Mouse (Mus musculus): ENCODE measurements around the gene Nit1. TPM values are rescaled to one million over a fixed set of nuclear protein-coding genes. Genes with fewer than 3 reads are reported as not detected.

Nit1 gene
- polyA plus RNA-seq, 1 experiment from 2014 or later = 29.1 TPM

DNA sequence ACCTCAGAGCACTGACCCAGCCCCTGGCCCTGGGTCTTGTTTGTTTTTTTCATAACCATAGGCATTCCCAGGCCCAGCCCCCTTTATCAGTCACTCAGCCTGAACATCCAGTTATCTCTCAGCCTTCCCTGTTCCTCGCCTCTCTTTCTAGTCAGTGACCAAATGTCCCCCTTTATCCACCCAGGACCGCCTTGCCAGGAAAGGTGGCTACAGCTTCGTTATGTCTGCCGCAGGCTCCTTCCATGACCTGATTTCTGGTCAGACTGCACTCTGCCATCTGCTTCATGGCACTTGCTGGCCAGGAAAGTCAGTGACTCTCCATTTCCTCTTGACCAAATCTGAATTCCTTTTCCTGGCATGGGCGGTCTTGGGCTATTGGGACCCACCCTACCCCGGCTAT is 32.9 kb upstream of the Nit1 start:
- WGBS = 71% methylated on average over 6 of the region's 6 CpGs
- DNase-seq (ENCODE audit: low spot score) (no peak), ATAC-seq (replicated peaks; ENCODE audit: low FRiP score) (no peak)
- H3K4me1 ChIP-seq (replicated peaks; ENCODE audit: control insufficient read depth, insufficient read depth, low read length) = peaks cover 20% of the 10 kb centered on the region
- H3K4me2 ChIP-seq = no peak overlapping the region
- H3K36me3 ChIP-seq (ENCODE audit: control insufficient read depth, insufficient read depth, low read length) = no peaks in the 10 kb centered on the region
- no peak overlapping the region for H3K9ac ChIP-seq (ENCODE audit: low read depth, low read length)
- H3K27me3 ChIP-seq (replicated peaks; ENCODE audit: control insufficient read depth, insufficient read depth, low read length) = peaks cover 20% of the 10 kb centered on the region
- H3K9me3 ChIP-seq (ENCODE audit: control insufficient read depth, low read length) = no peaks in the 10 kb centered on the region
- H3K27ac ChIP-seq (ENCODE audit: low read depth, low read length) = no peak overlapping the region
- no peak overlapping the region for H3K4me3 ChIP-seq (ENCODE audit: low read depth, low read length)

DNA sequence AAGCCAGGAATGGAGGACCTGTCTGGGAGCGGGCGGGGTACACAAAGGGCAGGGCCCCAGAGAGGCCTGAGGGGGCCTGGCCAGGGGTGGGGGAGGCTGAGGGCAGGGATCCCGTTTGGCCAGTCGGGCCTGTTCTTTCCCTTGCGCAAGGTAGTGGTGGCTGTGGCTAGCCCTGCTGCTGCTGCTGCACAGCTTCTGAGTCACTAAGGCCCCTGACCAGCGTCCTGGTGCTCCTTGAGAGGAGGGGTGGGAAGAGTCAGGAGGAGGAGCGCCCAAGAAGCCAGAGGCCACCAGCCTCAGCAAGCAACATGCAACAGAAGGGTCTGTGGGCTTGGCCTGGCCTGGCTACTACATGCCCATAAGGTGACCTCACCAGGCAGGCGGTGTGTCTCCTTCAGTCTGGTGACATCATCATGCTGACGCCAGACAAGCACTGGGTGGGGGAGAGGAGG is 30.2 kb upstream of the Nit1 start:
- WGBS = 41% methylated on average over 9 of the region's 9 CpGs
- Histone ChIP-seq H3K9ac (ENCODE audit: low read depth, low read length) (no peak overlapping the region), H3K27ac (ENCODE audit: low read depth, low read length) (no peak overlapping the region)

DNA sequence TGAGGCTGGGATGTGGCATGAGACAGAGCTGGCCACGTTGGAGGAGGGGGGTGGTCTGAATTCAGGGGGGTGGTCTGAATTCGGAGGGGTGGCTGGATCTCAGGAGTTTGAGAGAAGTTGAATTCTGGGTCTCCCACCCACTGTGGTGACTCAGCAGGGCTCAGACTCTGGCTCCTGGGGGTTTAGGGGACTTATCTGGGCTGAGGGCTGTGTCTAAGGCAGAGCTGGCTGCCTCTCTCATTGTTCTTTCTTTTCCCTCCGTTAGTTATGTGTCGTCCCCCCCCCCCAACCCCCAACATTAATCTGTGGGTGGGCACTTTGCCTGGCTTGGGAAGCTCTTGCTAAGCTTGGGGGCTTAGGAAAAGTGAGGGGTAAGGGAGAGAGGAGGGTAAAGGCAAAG is 28.5 kb upstream of the Nit1 start:
- WGBS = 6% methylated on average over 4 of the region's 4 CpGs
- Histone ChIP-seq H3K9ac (ENCODE audit: low read depth, low read length) (no peak overlapping the region), H3K4me3 (ENCODE audit: low read depth, low read length) (no peak overlapping the region), H3K9me3 (ENCODE audit: control insufficient read depth, low read length) (no peaks in the 10 kb centered on the region), H3K4me2 (peak overlapping the region; percentile 12; the same call in 1 of the 2 replicates), H3K27ac (ENCODE audit: low read depth, low read length) (no peak overlapping the region), H3K36me3 (ENCODE audit: control insufficient read depth, insufficient read depth, low read length) (no peaks in the 10 kb centered on the region), H3K27me3 (replicated peaks; ENCODE audit: control insufficient read depth, insufficient read depth, low read length) (no peaks in the 10 kb centered on the region; the same call in 1 of the 2 replicates), H3K4me1 (replicated peaks; ENCODE audit: control insufficient read depth, insufficient read depth, low read length) (peaks cover 15% of the 10 kb centered on the region)
- no peak for DNase-seq (ENCODE audit: low spot score)
- no peak for ATAC-seq (replicated peaks; ENCODE audit: low FRiP score)

More for the DNA sequence above, 30.2 kb upstream of the Nit1 start:
- peak; percentile 32; the same call in 1 of the 2 replicates for ATAC-seq (replicated peaks; ENCODE audit: low FRiP score)
- Histone ChIP-seq H3K4me1 (replicated peaks; ENCODE audit: control insufficient read depth, insufficient read depth, low read length) (peaks cover 21% of the 10 kb centered on the region), H3K36me3 (ENCODE audit: control insufficient read depth, insufficient read depth, low read length) (no peaks in the 10 kb centered on the region), H3K4me2 (no peak overlapping the region), H3K27me3 (replicated peaks; ENCODE audit: control insufficient read depth, insufficient read depth, low read length) (peaks cover 14% of the 10 kb centered on the region), H3K9me3 (ENCODE audit: control insufficient read depth, low read length) (no peaks in the 10 kb centered on the region), H3K4me3 (ENCODE audit: low read depth, low read length) (no peak overlapping the region)
- DNase-seq (ENCODE audit: low spot score) = no peak

DNA sequence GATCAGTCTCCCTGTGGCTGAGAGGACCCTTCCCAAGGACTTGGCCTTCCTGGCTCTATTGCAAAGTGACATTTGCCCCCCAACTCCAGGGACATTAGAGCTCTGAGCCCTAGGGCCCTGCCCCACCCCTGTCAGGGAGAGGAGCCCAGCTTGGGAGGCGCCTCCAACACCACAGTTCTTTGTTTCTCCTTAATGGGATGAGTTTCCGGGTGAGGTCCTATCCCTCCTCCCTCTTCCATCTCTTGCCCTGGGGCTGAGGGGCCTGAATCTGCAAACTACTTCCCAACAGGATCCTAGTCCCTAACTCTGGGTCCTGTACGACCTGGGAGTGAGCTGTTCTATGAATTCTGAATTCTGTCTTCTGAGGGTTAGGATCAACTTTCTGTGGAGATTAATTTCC is 27.4 kb upstream of the Nit1 start:
- no peak for ATAC-seq (replicated peaks; ENCODE audit: low FRiP score)
- no peak overlapping the region for H3K27ac ChIP-seq (ENCODE audit: low read depth, low read length)

DNA sequence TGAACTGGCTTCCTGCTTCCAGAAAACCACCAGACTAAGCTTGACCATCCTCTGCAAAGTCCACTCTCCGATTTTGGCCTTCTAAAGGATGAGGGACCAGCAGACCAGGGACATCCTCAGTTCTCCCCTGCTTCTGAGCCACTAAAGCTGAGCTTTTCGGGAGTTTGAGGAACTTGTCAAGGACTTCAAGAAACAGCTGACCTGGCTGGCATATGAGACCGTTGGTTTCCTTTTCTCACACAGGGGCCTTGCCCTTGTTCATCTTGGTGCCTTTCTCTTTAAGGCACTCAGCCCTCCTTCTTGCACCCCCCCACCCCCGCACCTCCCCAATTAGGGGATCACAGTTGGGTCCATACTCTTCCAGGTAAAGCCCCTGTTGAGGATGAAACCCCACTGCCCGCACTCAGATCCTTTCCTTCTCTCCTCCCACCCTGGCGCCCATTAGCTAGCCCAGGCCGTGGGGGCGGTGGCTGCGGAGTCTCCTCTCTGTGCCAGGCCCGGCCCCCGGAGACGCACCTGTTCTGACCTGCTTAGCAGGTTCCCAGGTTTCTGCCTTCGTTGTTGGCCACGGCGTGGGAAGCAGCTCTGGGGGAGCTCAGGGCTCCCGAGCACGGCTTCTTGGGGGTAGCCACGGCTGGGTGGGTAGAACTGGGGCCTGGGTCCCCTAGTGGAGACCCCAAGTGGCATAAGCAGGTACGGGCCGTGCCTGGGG is 24.6 kb upstream of the Nit1 start, which contains the start of gene Nectin4:
Gene Nectin4 (plus strand): TSS at position 255 of the 712 bp plus-strand sequence.
- Histone ChIP-seq H3K36me3 (ENCODE audit: control insufficient read depth, insufficient read depth, low read length) (no peaks in the 10 kb centered on the region), H3K9ac (ENCODE audit: low read depth, low read length) (no peak within 1 kb of the TSS), H3K27me3 (replicated peaks; ENCODE audit: control insufficient read depth, insufficient read depth, low read length) (no peaks in the 10 kb centered on the region; the same call in 1 of the 2 replicates), H3K9me3 (ENCODE audit: control insufficient read depth, low read length) (no peaks in the 10 kb centered on the region), H3K4me2 (no peak within 1 kb of the TSS), H3K4me3 (ENCODE audit: low read depth, low read length) (no peak within 1 kb of the TSS), H3K4me1 (replicated peaks; ENCODE audit: control insufficient read depth, insufficient read depth, low read length) (0 out of 2 replicates have a peak, but pooled peaks cover 8% of the 10 kb centered on the region), H3K27ac (ENCODE audit: low read depth, low read length) (no peak within 1 kb of the TSS)
- ATAC-seq (replicated peaks; ENCODE audit: low FRiP score) (no peak), DNase-seq (ENCODE audit: low spot score) (no peak)
- WGBS = 42% methylated on average over 20 of the region's 20 CpGs

More for the DNA sequence above, 27.4 kb upstream of the Nit1 start:
- no peak overlapping the region for H3K9ac ChIP-seq (ENCODE audit: low read depth, low read length)
- H3K36me3 ChIP-seq (ENCODE audit: control insufficient read depth, insufficient read depth, low read length) = no peaks in the 10 kb centered on the region
- no peak overlapping the region for H3K4me3 ChIP-seq (ENCODE audit: low read depth, low read length)
- H3K27me3 ChIP-seq (replicated peaks; ENCODE audit: control insufficient read depth, insufficient read depth, low read length) = no peaks in the 10 kb centered on the region; the same call in 1 of the 2 replicates
- H3K4me1 ChIP-seq (replicated peaks; ENCODE audit: control insufficient read depth, insufficient read depth, low read length) = peaks cover 10% of the 10 kb centered on the region
- no peak for DNase-seq (ENCODE audit: low spot score)
- WGBS = 70% methylated on average over 3 of the region's 3 CpGs
- H3K9me3 ChIP-seq (ENCODE audit: control insufficient read depth, low read length) = no peaks in the 10 kb centered on the region
- no peak overlapping the region for H3K4me2 ChIP-seq

DNA sequence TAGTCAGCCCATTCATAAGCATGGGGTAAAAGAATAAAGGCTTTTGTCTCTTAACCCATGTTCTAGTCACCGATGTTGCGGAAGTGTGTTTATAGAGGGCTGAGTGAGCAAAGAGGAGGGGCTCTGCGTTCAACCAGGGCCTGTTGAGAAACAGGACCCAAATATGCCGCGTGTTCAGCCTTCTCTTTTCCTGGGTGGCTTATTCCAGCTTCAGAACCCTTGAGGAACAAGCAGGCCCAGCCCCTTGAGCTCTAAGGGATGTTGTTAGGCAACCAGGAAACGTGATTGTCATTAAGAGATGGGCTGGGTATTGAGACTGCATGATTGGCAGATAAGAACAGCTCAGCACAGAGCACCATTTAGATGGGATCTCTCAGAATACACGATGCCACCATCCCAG is 20.5 kb upstream of the Nit1 start:
- Histone ChIP-seq H3K27me3 (replicated peaks; ENCODE audit: control insufficient read depth, insufficient read depth, low read length) (no peaks in the 10 kb centered on the region), H3K9me3 (ENCODE audit: control insufficient read depth, low read length) (no peaks in the 10 kb centered on the region), H3K4me1 (replicated peaks; ENCODE audit: control insufficient read depth, insufficient read depth, low read length) (peaks cover 5% of the 10 kb centered on the region; the same call in 1 of the 2 replicates), H3K36me3 (ENCODE audit: control insufficient read depth, insufficient read depth, low read length) (no peaks in the 10 kb centered on the region), H3K9ac (ENCODE audit: low read depth, low read length) (no peak overlapping the region), H3K4me3 (ENCODE audit: low read depth, low read length) (no peak overlapping the region), H3K27ac (ENCODE audit: low read depth, low read length) (no peak overlapping the region), H3K4me2 (no peak overlapping the region)
- WGBS = 62% methylated on average over 7 of the region's 7 CpGs
- ATAC-seq (replicated peaks; ENCODE audit: low FRiP score) (no peak), DNase-seq (ENCODE audit: low spot score) (no peak)

DNA sequence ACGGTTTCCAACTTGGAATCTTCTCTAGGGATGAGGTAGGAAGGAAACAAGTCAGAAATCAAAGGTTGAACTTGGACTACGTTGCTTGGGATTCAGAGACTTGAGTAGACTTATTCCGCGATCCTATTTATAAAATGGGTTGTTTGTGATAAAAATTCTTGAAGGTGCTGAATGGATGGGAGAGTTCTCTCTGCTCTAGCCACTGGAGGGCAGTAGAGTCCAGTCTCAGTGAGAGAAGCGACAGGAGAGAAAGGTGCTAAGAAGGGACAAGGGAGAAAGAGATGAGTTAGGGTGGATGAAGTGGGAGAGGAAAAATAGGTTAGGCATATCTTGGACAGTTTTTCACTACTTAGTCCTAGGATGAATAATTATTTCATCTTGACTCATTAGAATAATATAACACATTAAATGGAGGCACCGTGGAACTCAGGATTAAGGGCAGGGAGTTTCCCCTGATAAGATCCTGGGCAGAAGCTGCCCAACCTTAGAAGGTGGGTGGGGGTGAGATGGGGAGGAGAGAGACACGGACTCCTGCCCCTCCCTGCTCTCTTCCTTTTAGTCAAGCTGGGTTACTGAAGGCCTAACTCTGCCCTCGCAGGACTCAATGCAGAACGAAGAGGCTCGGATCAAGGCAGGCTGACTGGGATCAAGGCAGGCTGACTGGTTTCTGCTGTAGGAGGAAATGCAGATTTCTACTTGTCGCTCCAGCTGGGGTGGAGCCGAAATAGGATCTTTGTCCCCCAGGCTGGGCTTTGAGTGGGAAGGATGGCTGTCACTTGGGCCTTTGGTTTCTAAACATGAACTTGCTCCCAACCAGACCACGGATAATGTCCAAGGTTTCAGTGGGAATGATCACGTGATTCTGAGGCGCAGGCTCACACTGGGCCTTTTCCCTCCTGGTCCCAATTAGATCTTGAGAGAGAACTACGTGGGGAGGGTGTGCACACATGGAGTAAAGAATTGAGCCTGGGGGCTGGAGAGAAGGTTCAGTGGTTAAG is 16.0 kb upstream of the Nit1 start:
- no peaks in the 10 kb centered on the region for H3K27me3 ChIP-seq (replicated peaks; ENCODE audit: control insufficient read depth, insufficient read depth, low read length)
- 0 out of 2 replicates have a peak overlapping the region, but pooled peaks have one; percentile 4 for H3K27ac ChIP-seq (ENCODE audit: low read depth, low read length)
- WGBS = 34% methylated on average over 16 of the region's 16 CpGs
- DNase-seq (ENCODE audit: low spot score) = no peak
- peak; percentile 69 for ATAC-seq (replicated peaks; ENCODE audit: low FRiP score)
- peak overlapping the region; percentile 59 for H3K9ac ChIP-seq (ENCODE audit: low read depth, low read length)
- peak overlapping the region; percentile 54 for H3K4me3 ChIP-seq (ENCODE audit: low read depth, low read length)
- peak overlapping the region; percentile 91 for H3K4me2 ChIP-seq
- H3K9me3 ChIP-seq (ENCODE audit: control insufficient read depth, low read length) = no peaks in the 10 kb centered on the region
- peaks cover 12% of the 10 kb centered on the region; the same call in 1 of the 2 replicates for H3K36me3 ChIP-seq (ENCODE audit: control insufficient read depth, insufficient read depth, low read length)
- peaks cover 11% of the 10 kb centered on the region for H3K4me1 ChIP-seq (replicated peaks; ENCODE audit: control insufficient read depth, insufficient read depth, low read length)

DNA sequence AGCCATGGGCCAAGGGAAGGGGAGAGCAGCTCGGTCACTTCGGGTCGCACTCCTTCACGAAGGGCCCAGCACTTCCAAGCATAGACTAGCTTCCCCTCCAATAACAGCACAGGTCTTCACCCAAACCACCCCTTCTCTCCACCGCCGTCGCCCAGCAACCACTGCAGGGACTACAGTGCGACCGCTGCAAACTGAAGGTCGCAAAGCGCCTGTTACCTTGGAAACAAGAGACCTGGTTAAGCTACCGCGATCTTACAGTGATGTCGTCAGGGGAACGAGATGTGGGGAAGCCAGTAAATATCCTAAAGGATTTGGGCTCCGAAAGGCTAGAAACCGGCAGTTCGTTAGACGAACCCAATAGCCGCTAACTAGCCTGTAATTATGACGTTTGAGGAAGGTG is 15.2 kb upstream of the Nit1 start, which contains the start of gene Klhdc9:
Gene Klhdc9 (minus strand): TSS at position 143 of the 400 bp plus-strand sequence.
- Histone ChIP-seq H3K4me2 (peak within 1 kb of the TSS; percentile 91), H3K36me3 (ENCODE audit: control insufficient read depth, insufficient read depth, low read length) (peaks cover 13% of the 10 kb centered on the region; the same call in 1 of the 2 replicates), H3K4me3 (ENCODE audit: low read depth, low read length) (peak within 1 kb of the TSS; percentile 54), H3K9ac (ENCODE audit: low read depth, low read length) (peak within 1 kb of the TSS; percentile 59), H3K4me1 (replicated peaks; ENCODE audit: control insufficient read depth, insufficient read depth, low read length) (peaks cover 11% of the 10 kb centered on the region), H3K27ac (ENCODE audit: low read depth, low read length) (0 out of 2 replicates have a peak within 1 kb of the TSS, but pooled peaks have one; percentile 4), H3K9me3 (ENCODE audit: control insufficient read depth, low read length) (no peaks in the 10 kb centered on the region), H3K27me3 (replicated peaks; ENCODE audit: control insufficient read depth, insufficient read depth, low read length) (no peaks in the 10 kb centered on the region)
- WGBS = 2% methylated on average over 21 of the region's 21 CpGs
- ATAC-seq (replicated peaks; ENCODE audit: low FRiP score) (peak; percentile 90), DNase-seq (ENCODE audit: low spot score) (peak; percentile 81)
